Mouse (Mus musculus) splenic B cell, adult 2 months (primary cell): ENCODE data around the gene Ctbp1.

Source experiments
- DNase-seq: peaks from one replicate; pipeline ENCODE4 v3.0.0-alpha.2; 2011; ENCODE audit warnings: low read depth, low spot score
- H3K27me3 ChIP-seq: 2 replicates; pipeline ENCODE4 v1.6.1; 2012; ENCODE audit warnings: mild to moderate bottlenecking, low read length, moderate library complexity, mixed read lengths; ENCODE audit not compliant: control insufficient read depth, poor library complexity, insufficient read depth, severe bottlenecking
- H3K36me3 ChIP-seq: 2 replicates; pipeline ENCODE4 v1.6.1; 2012; ENCODE audit warnings: mild to moderate bottlenecking, low read length, moderate library complexity, mixed read lengths; ENCODE audit not compliant: control insufficient read depth, poor library complexity, insufficient read depth, severe bottlenecking

The Ctbp1 gene

GRCm38 (mm10) chr5:33208533-33209245 is 66.1 kb downstream of the Ctbp1 start:
- no peaks in the 10 kb centered on the region for H3K36me3 ChIP-seq
- no peaks in the 10 kb centered on the region for H3K27me3 ChIP-seq
- DNase-seq: no peak

GRCm38 (mm10) chr5:33207136-33207535 is 67.7 kb downstream of the Ctbp1 start:
- no peaks in the 10 kb centered on the region for H3K36me3 ChIP-seq
- no peak for DNase-seq
- no peaks in the 10 kb centered on the region for H3K27me3 ChIP-seq

DNA sequence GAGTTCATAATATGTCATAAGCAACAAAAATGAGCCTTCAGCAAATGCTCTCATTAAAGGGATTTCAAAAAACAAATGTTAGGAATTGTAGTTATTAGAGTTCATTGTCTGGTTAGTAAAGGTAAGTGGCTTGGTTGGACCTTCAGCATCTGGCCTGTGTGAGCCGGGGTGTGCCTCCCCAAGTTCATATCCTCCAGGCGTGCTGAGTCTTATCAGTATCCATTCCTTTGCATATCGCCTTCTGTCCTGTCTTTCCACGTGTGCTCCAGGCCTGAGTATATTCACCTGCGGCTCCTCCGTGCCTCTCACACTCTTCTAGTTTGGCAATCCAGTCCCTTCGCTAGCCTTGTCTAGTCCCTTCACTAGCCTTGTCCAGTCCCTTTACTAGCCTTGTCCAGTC is 68.5 kb downstream of the Ctbp1 start:
- no peaks in the 10 kb centered on the region for H3K27me3 ChIP-seq
- no peaks in the 10 kb centered on the region for H3K36me3 ChIP-seq
- DNase-seq: no peak

DNA sequence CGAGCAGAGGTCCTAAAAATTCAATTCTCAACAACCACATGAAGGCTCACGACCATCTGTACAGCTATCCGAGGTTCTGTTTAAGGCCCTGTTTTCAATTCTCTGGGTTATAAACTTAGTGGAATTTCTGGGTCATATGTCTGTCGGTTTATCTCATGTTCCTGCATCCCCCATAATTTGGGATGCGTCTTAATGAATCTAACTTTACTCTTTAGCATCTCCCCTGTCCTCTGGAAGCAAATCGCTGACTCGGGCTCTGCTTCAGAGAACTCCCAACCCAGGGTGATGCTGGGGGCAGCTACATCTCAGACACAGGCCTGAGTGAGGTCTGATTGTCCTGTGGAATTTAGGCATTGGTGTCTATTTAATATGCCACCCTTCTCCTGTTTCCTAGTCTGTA is 70.5 kb downstream of the Ctbp1 start:
- DNase-seq: no peak
- Histone ChIP-seq H3K36me3 (no peaks in the 10 kb centered on the region), H3K27me3 (no peaks in the 10 kb centered on the region)

GRCm38 (mm10) chr5:33203691-33204242 is 71.0 kb downstream of the Ctbp1 start:
- H3K36me3 ChIP-seq: no peaks in the 10 kb centered on the region

GRCm38 (mm10) chr5:33203171-33203565 is 71.6 kb downstream of the Ctbp1 start:
- Histone ChIP-seq H3K36me3 (no peaks in the 10 kb centered on the region), H3K27me3 (no peaks in the 10 kb centered on the region)
- DNase-seq: no peak

More at GRCm38 (mm10) chr5:33203691-33204242, 71.0 kb downstream of the Ctbp1 start:
- DNase-seq: peak; percentile 86
- H3K27me3 ChIP-seq: no peaks in the 10 kb centered on the region

DNA sequence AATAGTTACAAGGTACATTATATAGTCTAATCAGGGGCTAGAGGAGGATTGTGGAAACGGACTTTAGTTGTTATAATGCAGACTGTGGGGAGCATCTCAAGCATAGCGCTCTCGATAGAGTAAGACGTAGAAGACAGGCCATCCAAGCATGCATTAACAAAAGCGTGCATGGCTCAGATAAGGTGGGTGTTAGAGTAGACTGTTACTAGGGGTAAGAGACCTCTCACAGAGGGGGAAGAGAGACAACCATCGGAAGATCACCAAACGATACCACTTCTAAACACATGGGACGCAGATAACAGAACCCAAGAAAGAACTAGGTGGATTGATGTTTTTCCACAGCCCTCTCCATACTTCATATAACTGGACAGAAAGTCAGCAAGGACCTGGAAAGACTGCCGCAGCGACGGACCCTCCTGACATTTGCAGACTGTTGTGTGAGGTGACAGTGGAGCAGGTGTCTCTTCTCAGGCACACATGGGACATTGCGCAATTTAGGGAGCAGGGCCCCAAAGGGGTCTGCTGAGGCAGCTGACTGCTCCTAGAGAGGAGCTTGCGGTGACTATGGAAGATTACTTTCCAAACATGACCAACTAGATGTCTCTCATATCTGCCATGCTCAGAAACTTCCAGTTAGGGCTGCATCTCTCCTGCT is 72.2 kb downstream of the Ctbp1 start:
- H3K36me3 ChIP-seq: no peaks in the 10 kb centered on the region
- DNase-seq: no peak
- no peaks in the 10 kb centered on the region for H3K27me3 ChIP-seq

DNA sequence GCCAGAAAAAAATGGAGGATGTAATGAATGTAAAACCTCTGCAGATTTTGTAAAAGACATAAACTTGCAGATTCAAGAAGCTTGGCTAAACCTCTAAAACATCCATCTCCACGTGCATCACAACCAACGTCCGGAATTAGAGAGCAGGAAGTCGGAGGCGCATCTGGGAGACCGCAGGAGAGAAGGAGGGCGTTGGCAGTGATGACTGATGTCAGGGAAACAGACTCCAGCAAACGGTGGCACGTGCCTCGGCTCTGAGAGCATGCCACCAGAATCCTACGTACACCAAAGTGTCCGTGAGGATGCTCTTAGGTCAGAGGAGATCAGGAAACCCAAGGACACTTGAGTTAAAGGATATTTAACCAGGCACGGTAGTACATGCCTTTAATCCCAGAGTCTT is 73.1 kb downstream of the Ctbp1 start:
- DNase-seq: no peak
- no peaks in the 10 kb centered on the region for H3K36me3 ChIP-seq
- H3K27me3 ChIP-seq: no peaks in the 10 kb centered on the region

- DNase-seq: no peak
- Histone ChIP-seq H3K36me3 (no peaks in the 10 kb centered on the region), H3K27me3 (no peaks in the 10 kb centered on the region; the same call in 1 of the 2 replicates)
Observed at GRCm38 (mm10) chr5:33200071-33200470, 74.7 kb downstream of the Ctbp1 start.
